Mouse (Mus musculus): Measurements from ENCODE around the gene Acot4.
"Not testable (repeated sequence)": the region's sequence is repeated elsewhere in the genome, so short reads cannot be mapped to it uniquely, and the experiment has no call there.

Gene Acot4

DNA sequence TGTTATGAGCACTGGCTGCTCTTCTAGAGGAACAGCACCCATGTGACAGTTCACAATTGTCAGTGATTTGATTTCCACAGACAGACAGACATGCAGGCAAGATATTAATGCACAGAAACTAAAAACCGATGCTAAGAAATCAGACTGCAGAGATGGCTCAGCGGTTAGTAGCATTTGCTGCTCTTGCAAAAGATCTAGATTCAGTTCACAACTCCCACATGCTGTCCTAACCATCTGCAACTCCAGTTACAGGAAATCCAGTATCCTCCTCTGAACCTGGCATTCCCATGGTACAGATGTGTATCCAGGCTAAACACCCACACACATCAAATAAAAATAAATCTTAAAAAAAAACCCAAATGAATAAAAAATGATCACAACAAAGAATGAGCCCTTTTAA lies 33.5 kb downstream of the Acot4 start:
- DNase-seq (ENCODE audit: low read depth in 1 of 2, low spot score in 2 of 2): no peak

- DNase-seq (ENCODE audit: low read depth in 1 of 2, low spot score in 2 of 2): no peak
Observed at GRCm38 (mm10) chr12:84077371-84077990, 39.3 kb downstream of the Acot4 start.

DNA sequence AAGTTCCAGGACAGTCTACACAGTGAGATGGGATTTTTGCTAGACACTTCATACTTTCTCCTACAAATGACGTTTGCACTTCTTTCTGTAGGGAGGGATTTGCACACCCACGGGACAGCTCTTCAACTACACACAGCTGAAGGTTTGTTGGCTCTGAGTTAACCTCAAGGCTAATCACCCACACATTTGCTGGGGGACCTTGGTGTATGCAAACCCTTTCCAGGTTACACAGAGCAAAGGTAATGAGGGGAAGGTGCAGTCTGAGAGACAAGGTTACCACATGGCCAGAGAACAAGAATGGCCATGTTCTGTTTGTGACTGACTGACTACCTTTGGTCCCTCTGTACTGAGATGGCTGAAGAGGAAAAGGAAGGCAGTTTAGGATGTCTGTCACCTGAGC lies 45.7 kb downstream of the Acot4 start:
- no peak for DNase-seq (ENCODE audit: low read depth in 1 of 2, low spot score in 2 of 2)

DNA sequence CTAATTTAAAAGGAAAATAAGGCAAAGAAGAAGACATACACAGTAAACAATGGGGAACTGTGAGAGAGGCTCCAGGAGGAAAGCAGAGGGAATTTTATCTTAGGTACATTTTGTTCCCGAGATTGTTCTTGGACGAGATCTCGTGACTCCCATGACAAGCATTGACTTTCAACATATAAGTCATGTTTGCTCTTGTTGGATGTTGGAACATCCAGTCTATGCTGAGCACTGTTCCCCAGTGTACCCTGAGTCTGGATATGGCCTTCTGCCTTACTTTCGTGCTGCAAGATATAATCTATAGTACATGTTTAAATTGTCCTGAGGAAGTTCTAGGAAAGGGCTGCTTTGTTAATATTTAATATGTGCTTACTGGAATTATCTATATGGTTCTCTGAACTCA lies 46.4 kb downstream of the Acot4 start:
- DNase-seq (ENCODE audit: low read depth in 1 of 2, low spot score in 2 of 2): no peak

- DNase-seq (ENCODE audit: low read depth in 1 of 2, low spot score in 2 of 2): not testable (repeated sequence)
Observed at GRCm38 (mm10) chr12:84094666-84095065, 56.5 kb downstream of the Acot4 start.
